Mouse (Mus musculus) liver, adult 2 months (tissue): ENCODE results near the gene Dgkq. TPM values are rescaled to one million over a fixed set of nuclear protein-coding genes. Genes with fewer than 3 reads are reported as not detected.

Experiments
- DNase-seq: peaks from one replicate; pipeline ENCODE4 v3.0.0-alpha.2; 2011; ENCODE audit warnings: low read depth, low spot score; ENCODE audit errors: extremely low read depth
- H3K27ac ChIP-seq: fragments of 200-500 bp; replicated peaks from 2 replicates; pipeline ENCODE4 v1.5.1; 2012; ENCODE audit warnings: low read depth, mild to moderate bottlenecking, control low read depth, inconsistent platforms, low read length; ENCODE audit not compliant: insufficient read depth
- H3K27me3 ChIP-seq: fragments of 200-500 bp; 2 replicates; pipeline ENCODE4 v1.6.1; 2012; ENCODE audit warnings: mild to moderate bottlenecking, moderate library complexity, low read length, inconsistent platforms; ENCODE audit not compliant: control insufficient read depth, insufficient read depth
- H3K36me3 ChIP-seq: fragments of 200-500 bp; 2 replicates; pipeline ENCODE4 v1.6.1; 2012; ENCODE audit warnings: low read length, inconsistent platforms; ENCODE audit not compliant: control insufficient read depth, insufficient read depth
- H3K4me1 ChIP-seq: fragments of 200-500 bp; 2 replicates; pipeline ENCODE4 v1.6.1; 2011; ENCODE audit warnings: low read length; ENCODE audit not compliant: control insufficient read depth, insufficient read depth
- H3K4me3 ChIP-seq: fragments of 200-500 bp; 2 replicates; pipeline ENCODE4 v1.5.1; 2011; ENCODE audit warnings: low read depth, mild to moderate bottlenecking, control low read depth, low read length, moderate library complexity; ENCODE audit not compliant: insufficient read depth
- H3K79me2 ChIP-seq: fragments of 200-500 bp; 2 replicates; pipeline ENCODE4 v1.6.1; 2012; ENCODE audit warnings: inconsistent platforms, mild to moderate bottlenecking, low read length, moderate library complexity; ENCODE audit not compliant: control insufficient read depth, insufficient read depth
- H3K9ac ChIP-seq: fragments of 200-500 bp; 2 replicates; pipeline ENCODE4 v1.6.1; 2012; ENCODE audit warnings: low read depth, mild to moderate bottlenecking, control low read depth, inconsistent platforms, low read length
- CTCF ChIP-seq: fragments of 200-500 bp; IDR thresholded peaks from 2 replicates; pipeline ENCODE4 v1.5.1; 2011; ENCODE audit warnings: low read depth, low read length, control low read depth
- POLR2A ChIP-seq: fragments of 200-500 bp; IDR thresholded peaks from 2 replicates; pipeline ENCODE4 v1.6.1; 2011; ENCODE audit warnings: low read length, control low read depth; ENCODE audit not compliant: insufficient read depth; ENCODE audit errors: extremely low read depth
- WGBS: fragments of 180-500 bp; shearing (Covaris S2); methylation state at CpG from one replicate; pipeline ENCODE4 v1.1.7; 2018; 5-methylcytosine and 5-hydroxymethylcytosine counted together
- polyA plus RNA-seq: library from polyadenylated mRNA; depleted of rRNA; stranded (reverse); fragments of >200 nt; gene quantifications from 2 replicates; pipeline ENCODE4 v1.2.3, GENCODE M21; 2012; rRNA removed
- total RNA-seq: library from RNA; depleted of rRNA; stranded (reverse); fragments of >200 nt; gene quantifications from 2 replicates; pipeline ENCODE4 v1.2.3, GENCODE M21; 2014; rRNA removed

Dgkq gene
- total and polyA plus RNA-seq, 2 experiments, result 16.3 to 28.2 TPM

- Histone ChIP-seq H3K79me2 (no peaks in the 10 kb centered on the region), H3K4me3 (no peak overlapping the region), H3K27me3 (no peaks in the 10 kb centered on the region), H3K9ac (no peak overlapping the region), H3K27ac (no peak overlapping the region), H3K4me1 (no peaks in the 10 kb centered on the region), H3K36me3 (peaks cover 89% of the 10 kb centered on the region)
- DNase-seq, result no peak
- 84% methylated on average over 9 of the region's 9 CpGs for WGBS
- TF ChIP-seq POLR2A, result no peak
- TF ChIP-seq CTCF, result no peak
Measured at GRCm38 (mm10) chr5:108602537-108602936, 66.9 kb downstream of the Dgkq start.

- H3K9ac ChIP-seq, result no peak overlapping the region
- no peak overlapping the region for H3K4me3 ChIP-seq
- H3K4me1 ChIP-seq, result no peaks in the 10 kb centered on the region
- H3K27ac ChIP-seq, result no peak overlapping the region
- H3K36me3 ChIP-seq, result peaks cover 92% of the 10 kb centered on the region
- TF ChIP-seq CTCF (no peak), POLR2A (no peak)
- DNase-seq, result no peak
- WGBS, result 43% methylated on average over 1 of the region's 1 CpGs
- no peaks in the 10 kb centered on the region for H3K79me2 ChIP-seq
- H3K27me3 ChIP-seq, result no peaks in the 10 kb centered on the region
Measured at GRCm38 (mm10) chr5:108599923-108600322, 69.5 kb downstream of the Dgkq start.

Other genes with a start within 250 kb of the Dgkq start
- gene Atp5k, start 235.2 kb downstream of the Dgkq start, total RNA-seq, result 438 and 500 TPM in 2 replicates
- 65.2 and 73.2 TPM in 2 replicates for gene Atp5k, start 235.2 kb downstream of the Dgkq start, polyA plus RNA-seq
- gene Mfsd7a, start 220.8 kb downstream of the Dgkq start, total RNA-seq, result 1.9 and 3.0 TPM in 2 replicates
- gene Mfsd7a, start 220.8 kb downstream of the Dgkq start, polyA plus RNA-seq, result 2.6 and 4.7 TPM in 2 replicates
- gene Pcgf3, start 208.4 kb downstream of the Dgkq start, total RNA-seq, result 11.4 and 13.3 TPM in 2 replicates
- 4.5 and 5.6 TPM in 2 replicates for gene Pcgf3, start 208.4 kb downstream of the Dgkq start, polyA plus RNA-seq
- gene Cplx1, start 119.6 kb downstream of the Dgkq start, total RNA-seq, result not detected in 2 replicates
- not detected in 2 replicates for gene Cplx1, start 119.6 kb downstream of the Dgkq start, polyA plus RNA-seq
- gene Gak, start 39.9 kb downstream of the Dgkq start, total RNA-seq, result 32.7 and 39.8 TPM in 2 replicates
- 48.0 and 54.7 TPM in 2 replicates for gene Gak, start 39.9 kb downstream of the Dgkq start, polyA plus RNA-seq
- gene Tmem175, start 39.9 kb downstream of the Dgkq start, total RNA-seq, result 6.0 and 9.9 TPM in 2 replicates
- gene Tmem175, start 39.9 kb downstream of the Dgkq start, polyA plus RNA-seq, result 19.4 TPM in 2 replicates
- gene Idua, start 9.3 kb downstream of the Dgkq start, total RNA-seq, result 2.1 and 2.6 TPM in 2 replicates
- gene Idua, start 9.3 kb downstream of the Dgkq start, polyA plus RNA-seq, result 4.3 and 7.3 TPM in 2 replicates
- 121 and 190 TPM in 2 replicates for gene Slc26a1, start 5.9 kb upstream of the Dgkq start, total RNA-seq
- gene Slc26a1, start 5.9 kb upstream of the Dgkq start, polyA plus RNA-seq, result 261 and 264 TPM in 2 replicates
- gene Fgfrl1, start 22.7 kb upstream of the Dgkq start, total RNA-seq, result 20.2 and 22.7 TPM in 2 replicates
- gene Fgfrl1, start 22.7 kb upstream of the Dgkq start, polyA plus RNA-seq, result 42.3 and 49.9 TPM in 2 replicates
- gene Rnf212, start 105.3 kb upstream of the Dgkq start, total RNA-seq, result not detected in 2 replicates
- not detected in 2 replicates for gene Rnf212, start 105.3 kb upstream of the Dgkq start, polyA plus RNA-seq
- gene Tmed11, start 125.7 kb upstream of the Dgkq start, total RNA-seq, result 0.46 TPM in 1 of 2 replicates, not detected in the other
- gene Tmed11, start 125.7 kb upstream of the Dgkq start, polyA plus RNA-seq, result not detected in 2 replicates
- not detected in 2 replicates for gene Vmn2r8, start 139.2 kb upstream of the Dgkq start, total RNA-seq
- not detected in 2 replicates for gene Vmn2r8, start 139.2 kb upstream of the Dgkq start, polyA plus RNA-seq
- gene Vmn2r9, start 182.9 kb upstream of the Dgkq start, total RNA-seq, result not detected in 2 replicates
- not detected in 2 replicates for gene Vmn2r9, start 182.9 kb upstream of the Dgkq start, polyA plus RNA-seq